9 mouse cellular contexts compared by ENCODE assay signal in genomic region chr14:56205021-56205420, GRCm38 (mm10). TPM values are rescaled to one million over a fixed set of nuclear protein-coding genes. Genes with fewer than 3 reads are reported as not detected.
A peak's percentile ranks its signal among the peaks of the same experiment; 100 is the strongest.
DNase-seq lines count a peak whose midpoint lies in the region; ATAC-seq and TF ChIP-seq lines count a peak whose summit lies in the region.
"Not testable (repeated sequence)": the region's sequence is repeated elsewhere in the genome, so short reads cannot be mapped to it uniquely, and the experiment has no call there.
"Had no signal": no experiment of that assay in that cellular context is flagged by ENCODE, and none has a peak within 500 bp of the region (broad histone marks: within the 10 kb centered on the region; RNA-seq: fewer than 3 reads in every experiment).

No protein-coding gene starts in this region.

- not testable (repeated sequence) for H3K36me3 ChIP-seq in G1E (replicated peaks); hindbrain, embryonic 10.5 days; small intestine, adult 2 months (ENCODE audit: control insufficient read depth, insufficient read depth, low read length)

- peak; percentile 11 for DNase-seq in G1E (ENCODE audit: low spot score)
- peak; percentile 50 for DNase-seq in hindbrain, embryonic 10.5 days (ENCODE audit: low spot score)
- peak; percentile 31 to 32 for DNase-seq in layer of hippocampus, postnatal 10 days (ENCODE audit: low spot score in 2 of 2)
- DNase-seq in lung, postnatal 4 days, result peak; percentile 31 to 49

- not testable (repeated sequence) for TF ChIP-seq POLR2A in bone marrow macrophage, adult 2 months (IDR thresholded peaks at IDR 0.05; ENCODE audit: borderline replicate concordance, low read depth, low read length); embryonic fibroblast, embryonic 13.5 days (IDR thresholded peaks at IDR 0.05; ENCODE audit: low read depth, low read length); small intestine, adult 2 months (IDR thresholded peaks at IDR 0.05; ENCODE audit: low read depth, low read length)

- H3K9me3 ChIP-seq in G1E (replicated peaks); hindbrain, embryonic 10.5 days: not testable (repeated sequence)

- H3K4me1 ChIP-seq in G1E (ENCODE audit: insufficient read depth, low read depth, low read length); bone marrow macrophage, adult 2 months (ENCODE audit: control insufficient read depth, insufficient read depth, low read length); embryonic fibroblast, embryonic 13.5 days (ENCODE audit: control insufficient read depth, insufficient read depth, low read length); hindbrain, embryonic 10.5 days (replicated peaks); small intestine, adult 2 months (ENCODE audit: control insufficient read depth, insufficient read depth, insufficient read length, low read length): not testable (repeated sequence)

- WGBS in hindbrain, embryonic 10.5 days, result 33% methylated on average over 5 of the region's 5 CpGs
- WGBS in small intestine, adult 2 months, result 33% methylated on average over 5 of the region's 5 CpGs

- H3K4me3 ChIP-seq in G1E (ENCODE audit: low read depth, low read length); bone marrow macrophage, adult 2 months (ENCODE audit: insufficient read depth, low read length); embryonic fibroblast, embryonic 13.5 days (ENCODE audit: insufficient read depth, low read length); hindbrain, embryonic 10.5 days; small intestine, adult 2 months (ENCODE audit: low read depth, low read length): not testable (repeated sequence)

- H3K27ac ChIP-seq in bone marrow macrophage, adult 2 months (ENCODE audit: insufficient read depth, low read depth, low read length); embryonic fibroblast, embryonic 13.5 days (ENCODE audit: insufficient read depth, low read length); hindbrain, embryonic 10.5 days; small intestine, adult 2 months (ENCODE audit: insufficient read depth, low read depth, low read length): not testable (repeated sequence)

- not testable (repeated sequence) for H3K27me3 ChIP-seq in G1E (ENCODE audit: insufficient read depth, low read length); hindbrain, embryonic 10.5 days (ENCODE audit: insufficient read depth, poor library complexity, severe bottlenecking); small intestine, adult 2 months (ENCODE audit: control insufficient read depth, insufficient read depth, low read length)

- ATAC-seq in G1E (ENCODE audit: extremely low read depth, insufficient number of reproducible peaks, low FRiP score, poor library complexity, severe bottlenecking), result not testable (repeated sequence)

- TF ChIP-seq CTCF in G1E (IDR thresholded peaks at IDR 0.05; ENCODE audit: low read depth, low read length), result peak; percentile 25; the same call in 1 of the 2 replicates
- peak; percentile 26 for TF ChIP-seq CTCF in bone marrow macrophage, adult 2 months (IDR thresholded peaks at IDR 0.05; ENCODE audit: low read depth, low read length)
- TF ChIP-seq CTCF in embryonic fibroblast, embryonic 13.5 days (IDR thresholded peaks at IDR 0.05; ENCODE audit: borderline replicate concordance, insufficient read depth, low read length), result peak; percentile 67
- TF ChIP-seq CTCF in small intestine, adult 2 months (IDR thresholded peaks at IDR 0.05; ENCODE audit: extremely low read depth, insufficient read length, insufficient replicate concordance, low read depth, low read length), result peak; percentile 46; the same call in 1 of the 2 replicates

RNA-seq across cellular contexts. Expression of gene Gzmf, which starts 6.2 kb away (rescaled TPM):
- not detected in 2 replicates for total RNA-seq in G1E (2014; fragmentation: Nextera tagmentation)
- total RNA-seq in G1E (2017), result 0.11 and 0.12 TPM in 2 replicates
- not detected in 2 replicates for polyA plus RNA-seq in G1E (2012)
- polyA plus RNA-seq in bone marrow macrophage, adult 2 months (2012; ENCODE audit: insufficient read depth, insufficient read length, missing spikeins), result not detected in 2 replicates
- polyA plus RNA-seq in embryonic fibroblast, embryonic 13.5 days (2011; ENCODE audit: insufficient read length, low read depth, missing spikeins), result not detected in 2 replicates
- not detected in 2 replicates for polyA plus RNA-seq in hindbrain, embryonic 10.5 days (2016; fragmentation: Nextera tagmentation; extraction: Ambion mirVana)
- total RNA-seq in layer of hippocampus, postnatal 10 days (2021), result not detected
- polyA plus RNA-seq in small intestine, adult 2 months (2012; rRNA removed), result not detected in 2 replicates
- total RNA-seq: left cerebral cortex, postnatal 10 days had no signal
- polyA plus RNA-seq: midbrain, embryonic 12.5 days had no signal

RNA-seq across cellular contexts. Expression of gene Gzmc, which starts 29.4 kb away (rescaled TPM):
- not detected in 2 replicates for total RNA-seq in G1E (2014; fragmentation: Nextera tagmentation)
- total RNA-seq in G1E (2017), result not detected in 2 replicates
- polyA plus RNA-seq in G1E (2012), result not detected in 2 replicates
- polyA plus RNA-seq in bone marrow macrophage, adult 2 months (2012; ENCODE audit: insufficient read depth, insufficient read length, missing spikeins), result not detected in 2 replicates
- not detected in 2 replicates for polyA plus RNA-seq in embryonic fibroblast, embryonic 13.5 days (2011; ENCODE audit: insufficient read length, low read depth, missing spikeins)
- 0.17 and 0.19 TPM in 2 replicates for polyA plus RNA-seq in hindbrain, embryonic 10.5 days (2016; fragmentation: Nextera tagmentation; extraction: Ambion mirVana)
- total RNA-seq in layer of hippocampus, postnatal 10 days (2021), result not detected
- not detected in 2 replicates for polyA plus RNA-seq in small intestine, adult 2 months (2012; rRNA removed)
- total RNA-seq: left cerebral cortex, postnatal 10 days had no signal

RNA-seq across cellular contexts. Expression of gene Gzmn, which starts 30.6 kb away (rescaled TPM):
- total RNA-seq in G1E (2014; fragmentation: Nextera tagmentation) (not detected in 2 replicates), G1E (2017) (0.12 TPM in 1 of 2 replicates, not detected in the other)
- not detected in 2 replicates for polyA plus RNA-seq in G1E (2012)
- not detected in 2 replicates for polyA plus RNA-seq in bone marrow macrophage, adult 2 months (2012; ENCODE audit: insufficient read depth, insufficient read length, missing spikeins)
- polyA plus RNA-seq in embryonic fibroblast, embryonic 13.5 days (2011; ENCODE audit: insufficient read length, low read depth, missing spikeins), result not detected in 2 replicates
- not detected in 2 replicates for polyA plus RNA-seq in hindbrain, embryonic 10.5 days (2016; fragmentation: Nextera tagmentation; extraction: Ambion mirVana)
- not detected for total RNA-seq in layer of hippocampus, postnatal 10 days (2021)
- not detected in 2 replicates for polyA plus RNA-seq in small intestine, adult 2 months (2012; rRNA removed)
- total RNA-seq: left cerebral cortex, postnatal 10 days had no signal
- polyA plus RNA-seq: midbrain, embryonic 12.5 days had no signal

RNA-seq across cellular contexts. Expression of gene Gzmg, which starts 45.6 kb away (rescaled TPM):
- total RNA-seq in G1E (2014; fragmentation: Nextera tagmentation) (not detected in 2 replicates), G1E (2017) (not detected in 2 replicates)
- not detected in 2 replicates for polyA plus RNA-seq in G1E (2012)
- polyA plus RNA-seq in bone marrow macrophage, adult 2 months (2012; ENCODE audit: insufficient read depth, insufficient read length, missing spikeins), result not detected in 2 replicates
- polyA plus RNA-seq in embryonic fibroblast, embryonic 13.5 days (2011; ENCODE audit: insufficient read length, low read depth, missing spikeins), result not detected in 2 replicates
- polyA plus RNA-seq in hindbrain, embryonic 10.5 days (2016; fragmentation: Nextera tagmentation; extraction: Ambion mirVana), result not detected in 2 replicates
- not detected for total RNA-seq in layer of hippocampus, postnatal 10 days (2021)
- not detected in 2 replicates for polyA plus RNA-seq in small intestine, adult 2 months (2012; rRNA removed)
- total RNA-seq: left cerebral cortex, postnatal 10 days had no signal
- polyA plus RNA-seq: midbrain, embryonic 12.5 days had no signal

RNA-seq across cellular contexts. Expression of gene Gzmb, which starts 57.0 kb away (rescaled TPM):
- 42.7 and 44.6 TPM in 2 replicates for total RNA-seq in G1E (2014; fragmentation: Nextera tagmentation)
- 28.5 and 30.8 TPM in 2 replicates for total RNA-seq in G1E (2017)
- polyA plus RNA-seq in G1E (2012), result 0.39 and 1.1 TPM in 2 replicates
- polyA plus RNA-seq in bone marrow macrophage, adult 2 months (2012; ENCODE audit: insufficient read depth, insufficient read length, missing spikeins), result not detected in 2 replicates
- polyA plus RNA-seq in embryonic fibroblast, embryonic 13.5 days (2011; ENCODE audit: insufficient read length, low read depth, missing spikeins), result not detected in 2 replicates
- not detected in 2 replicates for polyA plus RNA-seq in hindbrain, embryonic 10.5 days (2016; fragmentation: Nextera tagmentation; extraction: Ambion mirVana)
- not detected for total RNA-seq in layer of hippocampus, postnatal 10 days (2021)
- polyA plus RNA-seq in small intestine, adult 2 months (2012; rRNA removed), result 11.1 and 12.3 TPM in 2 replicates
- total RNA-seq: left cerebral cortex, postnatal 10 days had no signal
- polyA plus RNA-seq: midbrain, embryonic 12.5 days had no signal
